Comparison of ENCODE assay signal across 8 mouse cellular contexts in the genomic region with DNA sequence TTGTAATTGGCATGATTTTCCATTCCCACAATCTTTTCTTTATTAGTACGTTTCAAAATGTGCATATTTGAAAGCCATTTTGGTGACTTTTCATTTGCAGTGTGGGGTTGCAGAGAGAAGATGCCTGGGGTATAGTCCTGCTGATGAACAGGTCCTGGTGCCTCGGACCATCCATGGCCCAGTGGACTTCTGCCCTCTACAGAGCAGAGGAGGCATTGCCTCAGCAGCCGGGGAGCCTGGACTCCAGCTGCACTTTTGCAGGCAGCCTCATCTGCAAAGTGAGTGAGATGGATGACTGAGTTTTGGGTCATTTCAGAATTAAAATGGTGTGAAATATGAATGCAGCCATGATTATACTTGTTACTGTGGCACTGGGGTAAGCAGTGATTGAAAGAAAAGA.
A peak's percentile ranks its signal among the peaks of the same experiment; 100 is the strongest.
DNase-seq lines count a peak whose midpoint lies in the region; ATAC-seq and TF ChIP-seq lines count a peak whose summit lies in the region.

No protein-coding gene starts in this region.

- no peak overlapping the region for H3K27ac ChIP-seq in hindbrain, postnatal 0 days
- no peak overlapping the region for H3K27ac ChIP-seq in hindbrain, embryonic 12.5 days
- no peak overlapping the region for H3K27ac ChIP-seq in CH12.LX (ENCODE audit: insufficient read depth, low read depth)
- H3K27ac ChIP-seq in bone marrow macrophage, adult 2 months (ENCODE audit: insufficient read depth, low read depth, low read length), result no peak overlapping the region
- H3K27ac ChIP-seq in forebrain, embryonic 14.5 days (ENCODE audit: low read depth, low read length), result no peak overlapping the region

- in situ Hi-C loops in CH12.LX (cut with MboI; ENCODE audit: low pct_ligation_motif_present, low pct_unique_long_range_greater_than_20kb, low sequenced_read_pairs), result loop anchor here (25.0 kb wide), 1 partner anchor 176 kb away; no protein-coding TSS in a partner anchor

- ATAC-seq in hindbrain, postnatal 0 days, result 0 out of 2 replicates have a peak, but pooled peaks have one; percentile 44
- ATAC-seq in hindbrain, embryonic 12.5 days (ENCODE audit: low FRiP score), result no peak
- ATAC-seq in forebrain, embryonic 14.5 days, result no peak

- no peaks in the 10 kb centered on the region for H3K79me2 ChIP-seq in CH12.LX (replicated peaks; ENCODE audit: control insufficient read depth, extremely low read depth, insufficient read depth, poor library complexity, severe bottlenecking)

- H3K4me3 ChIP-seq in hindbrain, postnatal 0 days (ENCODE audit: low read length), result no peak overlapping the region
- H3K4me3 ChIP-seq in hindbrain, embryonic 12.5 days, result no peak overlapping the region
- H3K4me3 ChIP-seq in CH12.LX (replicated peaks in 1 of 3; ENCODE audit: low read depth in 2 of 3, low read length in 2 of 3, poor library complexity in 1 of 3), result no peak overlapping the region
- H3K4me3 ChIP-seq in bone marrow macrophage, adult 2 months (ENCODE audit: insufficient read depth, low read length), result no peak overlapping the region
- no peak overlapping the region for H3K4me3 ChIP-seq in forebrain, embryonic 14.5 days (ENCODE audit: low read depth, low read length)

- no peak overlapping the region for H3K4me2 ChIP-seq in hindbrain, postnatal 0 days (ENCODE audit: low read depth, low read length)
- H3K4me2 ChIP-seq in hindbrain, embryonic 12.5 days (replicated peaks), result no peak overlapping the region
- no peak overlapping the region for H3K4me2 ChIP-seq in CH12.LX (ENCODE audit: insufficient read depth, low read depth, poor library complexity, severe bottlenecking)
- no peak overlapping the region for H3K4me2 ChIP-seq in forebrain, embryonic 14.5 days (ENCODE audit: low read length)

- dilution Hi-C loops in CH12.LX (cut with MboI; ENCODE audit: extremely low pct_ligation_motif_present, extremely low pct_unique_long_range_greater_than_20kb, low sequenced_read_pairs), result no loop called here

- no peaks in the 10 kb centered on the region for H3K27me3 ChIP-seq in hindbrain, postnatal 0 days (ENCODE audit: insufficient read depth, low read length)
- H3K27me3 ChIP-seq in hindbrain, embryonic 12.5 days, result no peaks in the 10 kb centered on the region
- no peaks in the 10 kb centered on the region for H3K27me3 ChIP-seq in CH12.LX (replicated peaks)
- no peaks in the 10 kb centered on the region for H3K27me3 ChIP-seq in forebrain, embryonic 14.5 days (replicated peaks; ENCODE audit: control insufficient read depth, insufficient read depth, low read length)

- no peak for TF ChIP-seq EP300 in CH12.LX (IDR thresholded peaks at IDR 0.05; ENCODE audit: low read length)

- H3K4me1 ChIP-seq in hindbrain, postnatal 0 days (ENCODE audit: insufficient read depth, low read length), result no peaks in the 10 kb centered on the region
- no peaks in the 10 kb centered on the region for H3K4me1 ChIP-seq in hindbrain, embryonic 12.5 days
- H3K4me1 ChIP-seq in CH12.LX (ENCODE audit: control insufficient read depth in 1 of 2, insufficient read depth in 2 of 2), result peaks cover 0 to 25% of the 10 kb centered on the region in 2 experiments; a peak in 2 of 4 replicates
- H3K4me1 ChIP-seq in bone marrow macrophage, adult 2 months (ENCODE audit: control insufficient read depth, insufficient read depth, low read length), result peaks cover 5% of the 10 kb centered on the region
- no peaks in the 10 kb centered on the region for H3K4me1 ChIP-seq in forebrain, embryonic 14.5 days (ENCODE audit: control insufficient read depth, insufficient read depth, low read length)

- H3K36me3 ChIP-seq in hindbrain, postnatal 0 days (ENCODE audit: insufficient read depth, low read length), result no peaks in the 10 kb centered on the region; the same call in 1 of the 2 replicates
- H3K36me3 ChIP-seq in hindbrain, embryonic 12.5 days, result no peaks in the 10 kb centered on the region
- H3K36me3 ChIP-seq in CH12.LX (replicated peaks in 1 of 2; ENCODE audit: control insufficient read depth in 1 of 2, insufficient read depth in 1 of 2, low read length in 1 of 2), result no peaks in the 10 kb centered on the region
- H3K36me3 ChIP-seq in forebrain, embryonic 14.5 days (ENCODE audit: control insufficient read depth, insufficient read depth, low read length), result no peaks in the 10 kb centered on the region

- TF ChIP-seq CTCF in hindbrain, postnatal 0 days (IDR thresholded peaks at IDR 0.05; ENCODE audit: low read depth), result peak; percentile 55
- peak; percentile 31 to 77; a peak in 3 of 4 replicates for TF ChIP-seq CTCF in CH12.LX (conservative IDR thresholded peaks at IDR 0.05 in 1 of 2, IDR thresholded peaks at IDR 0.05 in 1 of 2; ENCODE audit: low read depth in 2 of 2, low read length in 2 of 2)
- TF ChIP-seq CTCF in bone marrow macrophage, adult 2 months (IDR thresholded peaks at IDR 0.05; ENCODE audit: low read depth, low read length), result peak; percentile 52

- no peaks in the 10 kb centered on the region for H3K9me3 ChIP-seq in hindbrain, postnatal 0 days (ENCODE audit: low read length)
- H3K9me3 ChIP-seq in hindbrain, embryonic 12.5 days (replicated peaks), result no peaks in the 10 kb centered on the region
- H3K9me3 ChIP-seq in CH12.LX (replicated peaks; ENCODE audit: low read length), result no peaks in the 10 kb centered on the region
- H3K9me3 ChIP-seq in forebrain, embryonic 14.5 days (replicated peaks; ENCODE audit: control insufficient read depth, low read length), result no peaks in the 10 kb centered on the region

- no peak for TF ChIP-seq POLR2A in CH12.LX (IDR thresholded peaks at IDR 0.05; ENCODE audit: low read depth, low read length)
- no peak for TF ChIP-seq POLR2A in bone marrow macrophage, adult 2 months (IDR thresholded peaks at IDR 0.05; ENCODE audit: borderline replicate concordance, low read depth, low read length)

- peak; percentile 68 for TF ChIP-seq RAD21 in CH12.LX (IDR thresholded peaks at IDR 0.05; ENCODE audit: low read depth, low read length)

- 29% methylated on average over 3 of the region's 3 CpGs for WGBS in hindbrain, postnatal 0 days
- 33% methylated on average over 3 of the region's 3 CpGs for WGBS in hindbrain, embryonic 12.5 days
- WGBS in forebrain, embryonic 14.5 days, result 32% methylated on average over 3 of the region's 3 CpGs

- no peak overlapping the region for H3K9ac ChIP-seq in hindbrain, postnatal 0 days (replicated peaks; ENCODE audit: low read length)
- H3K9ac ChIP-seq in hindbrain, embryonic 12.5 days, result no peak overlapping the region
- no peak overlapping the region for H3K9ac ChIP-seq in CH12.LX (ENCODE audit: insufficient read depth, low read depth)
- no peak overlapping the region for H3K9ac ChIP-seq in forebrain, embryonic 14.5 days (ENCODE audit: low read length)

- peak; percentile 24 for DNase-seq in hindbrain, postnatal 0 days (ENCODE audit: low spot score)
- peak; percentile 33 for DNase-seq in CH12.LX (ENCODE audit: extremely low read depth)
- DNase-seq in layer of hippocampus, postnatal 10 days (ENCODE audit: low spot score in 2 of 2), result peak; percentile 37 to 42
- DNase-seq in forebrain, embryonic 14.5 days (ENCODE audit: low spot score), result no peak
- no peak for DNase-seq in Muller cell, postnatal 12 days (ENCODE audit: inconsistent ontology term)
- DNase-seq in urinary bladder, adult 2 months (ENCODE audit: low spot score), result no peak

TF ChIP-seq in CH12.LX, 34 proteins besides CTCF, POLR2A, EP300 and RAD21:
- TF ChIP-seq IRF4 (IDR thresholded peaks at IDR 0.05; ENCODE audit: low read depth, low read length) (no peak), SMC3 (IDR thresholded peaks at IDR 0.05; ENCODE audit: low read depth, low read length) (peak; percentile 71), MXI1 (IDR thresholded peaks at IDR 0.05; ENCODE audit: low read depth, low read length) (0 out of 2 replicates have a peak, but pooled peaks have one; percentile 23), USF2 (conservative IDR thresholded peaks at IDR 0.05; ENCODE audit: low read depth, low read length) (no peak), NRF1 (IDR thresholded peaks at IDR 0.05; ENCODE audit: low read depth, low read length) (no peak), NELFE (IDR thresholded peaks at IDR 0.05; ENCODE audit: low read depth, low read length) (0 out of 2 replicates have a peak, but pooled peaks have one; percentile 32), SIN3A (IDR thresholded peaks at IDR 0.05; ENCODE audit: low read length) (no peak), MAFK (IDR thresholded peaks at IDR 0.05; ENCODE audit: insufficient replicate concordance, low read length) (no peak), ZC3H11A (IDR thresholded peaks at IDR 0.05; ENCODE audit: low read depth, low read length) (no peak), ZMIZ1 (IDR thresholded peaks at IDR 0.05; ENCODE audit: low read depth, low read length) (no peak)

Comparison
In these comparisons a context has a peak if more than half of its experiments do, and no peak if none do; other contexts are left out.
1. DNase-seq: peak in hindbrain, postnatal 0 days (single experiment), CH12.LX (single experiment) and layer of hippocampus, postnatal 10 days (2 of 2); none in forebrain, embryonic 14.5 days (single experiment), Muller cell, postnatal 12 days (single experiment) and urinary bladder, adult 2 months (single experiment).
2. Peak in every context shown above with its lines, with median percentiles within 50 percentile points of each other: CTCF ChIP-seq.